Mouse (Mus musculus) bone marrow macrophage, adult 2 months (primary cell): ENCODE measurements around the gene Raly. TPM values are rescaled to one million over a fixed set of nuclear protein-coding genes. Genes with fewer than 3 reads are reported as not detected.

Experiments used
- H3K27ac ChIP-seq: 2 replicates; pipeline ENCODE4 v1.5.1; 2012; ENCODE audit warnings: low read depth, low read length; ENCODE audit not compliant: insufficient read depth
- H3K4me1 ChIP-seq: 2 replicates; pipeline ENCODE4 v1.6.1; 2012; ENCODE audit warnings: low read length; ENCODE audit not compliant: control insufficient read depth, insufficient read depth
- H3K4me3 ChIP-seq: 2 replicates; pipeline ENCODE4 v1.5.1; 2012; ENCODE audit warnings: mild to moderate bottlenecking, low read length, moderate library complexity; ENCODE audit not compliant: insufficient read depth
- CTCF ChIP-seq: IDR thresholded peaks from 2 replicates; pipeline ENCODE4 v1.5.1; 2012; ENCODE audit warnings: low read depth, mild to moderate bottlenecking, low read length, moderate library complexity
- POLR2A ChIP-seq: IDR thresholded peaks from 2 replicates; pipeline ENCODE4 v1.6.1; 2012; ENCODE audit warnings: mild to moderate bottlenecking, low read depth, low read length, borderline replicate concordance
- polyA plus RNA-seq: library from polyadenylated mRNA; stranded (reverse); fragments of >200 nt; gene quantifications from 2 replicates; pipeline ENCODE4 v1.2.4, GENCODE M21; 2012; ENCODE audit not compliant: missing spikeins, insufficient read depth, insufficient read length

Raly gene
- polyA plus RNA-seq, 1 experiment = 129 TPM

GRCm38 (mm10) chr2:154803372-154803771 lies 12.5 kb downstream of the Raly start:
- Histone ChIP-seq H3K4me3 (no peak overlapping the region), H3K4me1 (0 out of 2 replicates have a peak, but pooled peaks cover 2% of the 10 kb centered on the region), H3K27ac (no peak overlapping the region)
- TF ChIP-seq CTCF = no peak
- no peak for TF ChIP-seq POLR2A

- TF ChIP-seq CTCF (no peak), POLR2A (no peak)
- Histone ChIP-seq H3K27ac (no peak overlapping the region), H3K4me1 (peaks cover 4% of the 10 kb centered on the region; the same call in 1 of the 2 replicates), H3K4me3 (no peak overlapping the region)
These were observed 12.9 kb downstream of the Raly start for GRCm38 (mm10) chr2:154803845-154804244.

GRCm38 (mm10) chr2:154807689-154808088 lies 16.8 kb downstream of the Raly start:
- Histone ChIP-seq H3K27ac (no peak overlapping the region), H3K4me3 (no peak overlapping the region), H3K4me1 (peaks cover 6% of the 10 kb centered on the region)
- TF ChIP-seq CTCF (no peak), POLR2A (no peak)

- Histone ChIP-seq H3K27ac (no peak overlapping the region), H3K4me1 (peaks cover 6% of the 10 kb centered on the region), H3K4me3 (no peak overlapping the region)
- TF ChIP-seq CTCF (no peak), POLR2A (no peak)
These were observed 18.3 kb downstream of the Raly start for GRCm38 (mm10) chr2:154809107-154809762.

- H3K27ac ChIP-seq = no peak overlapping the region
- no peak overlapping the region for H3K4me3 ChIP-seq
- TF ChIP-seq POLR2A (no peak), CTCF (no peak)
- peaks cover 5% of the 10 kb centered on the region for H3K4me1 ChIP-seq
These were observed 19.9 kb downstream of the Raly start for GRCm38 (mm10) chr2:154810821-154811220.

GRCm38 (mm10) chr2:154813426-154813825 lies 22.5 kb downstream of the Raly start:
- H3K4me3 ChIP-seq = no peak overlapping the region
- H3K4me1 ChIP-seq = peaks cover 21% of the 10 kb centered on the region
- TF ChIP-seq POLR2A (no peak), CTCF (no peak)
- no peak overlapping the region for H3K27ac ChIP-seq

GRCm38 (mm10) chr2:154817089-154817488 lies 26.2 kb downstream of the Raly start:
- no peak overlapping the region for H3K27ac ChIP-seq
- H3K4me3 ChIP-seq = no peak overlapping the region
- TF ChIP-seq POLR2A (no peak), CTCF (no peak)
- peaks cover 43% of the 10 kb centered on the region for H3K4me1 ChIP-seq

GRCm38 (mm10) chr2:154817788-154818187 lies 26.9 kb downstream of the Raly start:
- peaks cover 43% of the 10 kb centered on the region for H3K4me1 ChIP-seq

GRCm38 (mm10) chr2:154818599-154818998 lies 27.7 kb downstream of the Raly start:
- H3K4me3 ChIP-seq = no peak overlapping the region
- no peak overlapping the region for H3K27ac ChIP-seq
- TF ChIP-seq POLR2A (no peak), CTCF (no peak)
- peaks cover 43% of the 10 kb centered on the region for H3K4me1 ChIP-seq

More at GRCm38 (mm10) chr2:154817788-154818187, 26.9 kb downstream of the Raly start:
- H3K4me3 ChIP-seq = no peak overlapping the region
- TF ChIP-seq POLR2A (no peak), CTCF (peak; percentile 48; the same call in 1 of the 2 replicates)
- H3K27ac ChIP-seq = no peak overlapping the region

- TF ChIP-seq CTCF (no peak), POLR2A (no peak)
- Histone ChIP-seq H3K4me3 (no peak overlapping the region), H3K4me1 (peaks cover 43% of the 10 kb centered on the region), H3K27ac (no peak overlapping the region)
These were observed 29.4 kb downstream of the Raly start for GRCm38 (mm10) chr2:154820346-154820745.

- TF ChIP-seq CTCF (no peak), POLR2A (no peak)
- Histone ChIP-seq H3K4me3 (no peak overlapping the region), H3K4me1 (peaks cover 9% of the 10 kb centered on the region), H3K27ac (no peak overlapping the region)
These were observed 35.2 kb downstream of the Raly start for GRCm38 (mm10) chr2:154826054-154826538.

GRCm38 (mm10) chr2:154827521-154827920 lies 36.6 kb downstream of the Raly start:
- TF ChIP-seq CTCF (no peak), POLR2A (no peak)
- Histone ChIP-seq H3K4me1 (peaks cover 9% of the 10 kb centered on the region; the same call in 1 of the 2 replicates), H3K27ac (no peak overlapping the region), H3K4me3 (no peak overlapping the region)
